Mouse (Mus musculus): ENCODE results near the gene Gm5065. TPM values are rescaled to one million over a fixed set of nuclear protein-coding genes. Genes with fewer than 3 reads are reported as not detected.

Gm5065 gene
- not detected for total RNA-seq (2021)
- long read RNA-seq, experiment 1 = 0 reads
- long read RNA-seq, experiment 2 = 0 reads

- DNase-seq = no peak
These were observed at the start of gene Gm5065 for GRCm38 (mm10) chr7:5350237-5350636. Gm5065 (plus strand) TSS chr7:5350537.

- DNase-seq = no peak
These were observed 22.8 kb upstream of the Gm5065 start for GRCm38 (mm10) chr7:5327511-5327910.

GRCm38 (mm10) chr7:5350935-5351334 lies 598 bp downstream of the Gm5065 start, which contains the start of gene Nlrp2:
Nlrp2 (minus strand) TSS chr7:5351035.
- DNase-seq = no peak

GRCm38 (mm10) chr7:5363599-5363998 lies 13.3 kb downstream of the Gm5065 start:
- DNase-seq = no peak

GRCm38 (mm10) chr7:5366724-5367123 lies 16.4 kb downstream of the Gm5065 start:
- no peak for DNase-seq

GRCm38 (mm10) chr7:5406201-5406600 lies 55.9 kb downstream of the Gm5065 start:
- DNase-seq = no peak

Other genes starting within 250 kb of the Gm5065 start
- gene Rfpl4, start 233.6 kb upstream of the Gm5065 start, total RNA-seq (2021) = not detected
- gene Rasl2-9, start 224.6 kb upstream of the Gm5065 start, total RNA-seq (2021) = 1 to 10 TPM; 2.4 to 2.6 TPM
- gene Vmn1r55, start 200.9 kb upstream of the Gm5065 start, total RNA-seq (2021) = not detected
- not detected for gene Vmn1r56, start 153.8 kb upstream of the Gm5065 start, total RNA-seq (2021)
- gene Vmn1r57, start 132.0 kb upstream of the Gm5065 start, total RNA-seq (2021) = not detected
- gene Nlrp2, start 498 bp downstream of the Gm5065 start, total RNA-seq (2021) = not detected
- not detected for gene Vmn1r58, start 62.9 kb downstream of the Gm5065 start, total RNA-seq (2021)
- not detected for gene Vmn1r59, start 106.2 kb downstream of the Gm5065 start, total RNA-seq (2021)
- gene Vmn2r28, start 143.4 kb downstream of the Gm5065 start, total RNA-seq (2021) = not detected
- gene Vmn1r60, start 196.8 kb downstream of the Gm5065 start, total RNA-seq (2021) = not detected

All from gastrocnemius, postnatal 10 days (tissue).